Mouse (Mus musculus) cortical plate, adult 2 months (tissue): ENCODE data around the gene Slain2. TPM values are rescaled to one million over a fixed set of nuclear protein-coding genes. Genes with fewer than 3 reads are reported as not detected.
A peak's percentile ranks its signal among the peaks of the same experiment; 100 is the strongest.
"Not testable (repeated sequence)": the region's sequence is repeated elsewhere in the genome, so short reads cannot be mapped to it uniquely, and the experiment has no call there.

Experiments
- H3K27ac ChIP-seq: fragments of 200-500 bp; 2 replicates; pipeline ENCODE4 v1.5.1; 2012; ENCODE audit warnings: low read length, control low read depth, inconsistent platforms; ENCODE audit not compliant: insufficient read depth
- H3K4me1 ChIP-seq: fragments of 200-500 bp; 2 replicates; pipeline ENCODE4 v1.6.1; 2011; ENCODE audit warnings: low read length; ENCODE audit not compliant: control insufficient read depth, insufficient read depth
- H3K4me3 ChIP-seq: fragments of 200-500 bp; 2 replicates; pipeline ENCODE4 v1.5.1; 2011; ENCODE audit warnings: mild to moderate bottlenecking, low read length, control low read depth; ENCODE audit not compliant: insufficient read depth
- CTCF ChIP-seq: fragments of 200-500 bp; IDR thresholded peaks from 2 replicates; pipeline ENCODE4 v1.5.1; 2011; ENCODE audit warnings: mild to moderate bottlenecking, control low read depth, low read length; ENCODE audit not compliant: insufficient read depth; ENCODE audit errors: extremely low read depth
- POLR2A ChIP-seq: fragments of 200-500 bp; IDR thresholded peaks from 2 replicates; pipeline ENCODE4 v1.6.1; 2011; ENCODE audit warnings: mild to moderate bottlenecking, low read length, control low read depth; ENCODE audit not compliant: insufficient read depth; ENCODE audit errors: extremely low read depth
- polyA plus RNA-seq: library from polyadenylated mRNA; depleted of rRNA; stranded (reverse); fragments of >200 nt; gene quantifications from 2 replicates; pipeline ENCODE4 v1.2.3, GENCODE M21; 2012

Gene Slain2
- polyA plus RNA-seq, 1 experiment, result 14.7 TPM

DNA sequence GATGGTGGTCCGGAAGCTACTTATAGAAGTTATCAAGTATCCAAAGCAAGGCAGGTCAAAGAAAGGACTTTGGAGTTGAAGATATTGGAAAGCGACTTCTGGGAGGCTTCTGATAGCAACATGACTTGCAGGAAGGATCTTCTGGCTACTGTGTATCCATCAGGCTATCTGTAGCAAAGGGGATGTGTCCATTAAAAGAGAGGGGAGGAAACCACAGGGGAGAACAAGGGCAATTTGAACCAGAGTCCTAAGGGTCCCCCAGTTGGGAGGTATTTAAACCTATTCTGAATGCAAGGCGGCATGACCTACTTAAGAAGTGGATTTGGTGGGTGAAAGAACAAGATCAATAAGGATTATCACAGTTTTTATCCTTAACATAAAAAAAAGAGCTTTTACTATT, 2.8 kb upstream of the Slain2 start:
- no peak overlapping the region for H3K4me3 ChIP-seq
- H3K4me1 ChIP-seq, result peaks cover 4% of the 10 kb centered on the region
- TF ChIP-seq POLR2A (no peak), CTCF (no peak)
- no peak overlapping the region for H3K27ac ChIP-seq

DNA sequence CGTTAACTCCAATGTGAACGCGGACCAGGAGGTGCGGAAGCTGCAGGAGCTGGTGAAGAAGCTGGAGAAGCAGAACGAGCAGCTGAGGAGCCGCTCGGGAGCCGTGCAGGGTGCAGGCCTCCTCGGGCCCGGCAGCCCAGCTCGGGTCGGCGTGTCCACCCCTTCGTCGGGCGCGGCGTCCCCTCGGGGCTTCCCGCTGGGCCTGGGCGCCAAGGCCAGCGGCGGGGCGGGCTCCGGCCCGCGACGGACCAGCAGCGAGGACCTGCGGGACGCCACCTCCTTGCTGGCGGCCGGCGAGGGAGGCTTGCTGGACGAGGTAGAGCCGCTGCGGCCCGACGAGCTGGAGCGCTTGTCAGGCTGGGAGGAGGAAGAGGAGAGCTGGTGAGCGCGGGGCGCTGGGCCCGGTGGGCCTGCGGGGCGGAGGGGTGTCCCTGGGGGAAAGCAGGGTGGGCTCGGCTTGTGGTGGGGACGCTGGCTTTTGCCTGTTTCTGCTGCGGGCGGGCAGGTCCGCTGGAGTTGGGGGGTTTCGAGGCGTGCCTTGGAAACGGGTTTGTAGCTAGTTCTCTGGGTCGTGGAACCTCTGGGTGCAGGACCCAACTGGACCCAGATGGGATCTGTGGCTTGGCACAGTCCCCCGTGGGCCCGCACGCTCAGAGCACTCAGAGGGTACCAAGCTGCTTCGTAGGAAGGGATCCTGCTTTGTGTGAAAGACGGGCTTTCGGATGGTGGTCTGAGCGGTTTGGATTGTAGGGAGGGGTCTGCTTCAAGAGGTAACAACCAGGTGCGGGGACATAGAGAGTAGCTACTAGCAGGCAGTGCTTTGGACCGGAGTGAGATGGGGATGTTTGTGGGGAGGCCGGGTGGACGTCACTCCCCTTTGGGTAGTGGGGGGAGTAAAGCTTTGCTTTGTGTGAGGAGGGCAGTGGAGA, 793 bp downstream of the Slain2 start:
- Histone ChIP-seq H3K4me3 (peak overlapping the region; percentile 82), H3K4me1 (peaks cover 8% of the 10 kb centered on the region), H3K27ac (peak overlapping the region; percentile 100)
- TF ChIP-seq CTCF (no peak), POLR2A (no peak)

DNA sequence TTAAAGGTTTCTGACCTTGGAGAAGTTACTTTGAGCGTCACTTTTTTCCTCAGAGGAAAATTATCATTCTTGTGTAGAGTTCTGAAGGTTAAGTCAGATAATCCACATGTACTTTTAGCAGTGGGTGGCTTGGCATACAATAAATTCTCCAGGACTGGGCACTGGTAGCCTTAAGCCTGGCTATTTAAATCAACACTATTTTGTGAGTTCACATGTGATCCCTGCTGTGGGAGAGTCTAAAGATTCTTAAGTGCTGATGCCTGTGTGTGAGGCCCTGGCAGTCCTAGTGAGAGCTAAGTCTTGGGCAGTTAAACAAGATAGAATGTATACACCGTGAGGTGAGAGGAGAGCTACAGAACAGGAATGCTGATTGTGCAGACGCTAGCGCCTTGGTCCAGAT, 1.9 kb downstream of the Slain2 start:
- peaks cover 8% of the 10 kb centered on the region for H3K4me1 ChIP-seq
- H3K4me3 ChIP-seq, result peak overlapping the region; percentile 5; the same call in 1 of the 2 replicates
- H3K27ac ChIP-seq, result no peak overlapping the region
- TF ChIP-seq POLR2A (no peak), CTCF (no peak)

DNA sequence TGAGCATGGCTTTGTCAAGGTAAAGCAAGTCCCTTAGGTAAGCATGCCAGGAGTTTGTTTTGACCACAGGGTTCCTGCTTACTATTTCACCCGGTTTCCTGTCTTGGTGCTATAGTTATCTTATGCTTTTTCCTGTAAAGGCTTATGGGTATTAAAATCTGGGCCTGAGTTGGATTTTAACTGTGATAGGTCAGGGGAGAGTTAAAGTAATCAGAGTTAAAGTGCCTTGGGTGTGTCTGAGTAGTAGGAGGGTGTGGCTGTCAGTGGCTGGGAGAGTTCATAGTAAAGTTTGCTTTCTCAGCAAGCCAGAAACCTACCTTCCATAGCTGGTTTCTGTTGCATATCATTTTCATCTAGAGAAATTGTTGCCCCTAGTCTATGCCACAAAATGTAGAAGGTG, 2.7 kb downstream of the Slain2 start:
- no peak for TF ChIP-seq POLR2A
- no peak for TF ChIP-seq CTCF
- Histone ChIP-seq H3K27ac (no peak overlapping the region), H3K4me3 (no peak overlapping the region), H3K4me1 (peaks cover 8% of the 10 kb centered on the region)

DNA sequence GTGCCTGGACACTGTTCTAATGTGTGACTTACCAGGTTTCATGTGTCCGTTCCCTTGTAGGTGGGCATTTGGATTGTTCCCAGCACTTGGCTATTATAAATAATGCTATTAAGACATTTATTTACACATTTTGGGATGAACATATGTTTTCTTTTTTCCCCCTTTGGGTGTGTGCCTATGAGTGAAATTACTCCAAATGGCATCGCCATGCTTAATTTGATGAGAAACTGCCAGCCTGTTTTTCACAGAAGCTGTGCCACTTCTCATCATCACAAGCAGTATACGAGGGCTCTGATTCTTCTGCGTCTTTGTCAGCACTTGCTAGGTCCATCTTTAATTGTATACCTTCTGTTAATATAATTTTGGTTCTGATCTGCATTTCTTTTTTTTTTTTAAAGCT, 6.3 kb downstream of the Slain2 start:
- H3K27ac ChIP-seq, result no peak overlapping the region
- TF ChIP-seq CTCF, result no peak
- TF ChIP-seq POLR2A, result no peak
- no peak overlapping the region for H3K4me3 ChIP-seq
- H3K4me1 ChIP-seq, result peaks cover 11% of the 10 kb centered on the region

DNA sequence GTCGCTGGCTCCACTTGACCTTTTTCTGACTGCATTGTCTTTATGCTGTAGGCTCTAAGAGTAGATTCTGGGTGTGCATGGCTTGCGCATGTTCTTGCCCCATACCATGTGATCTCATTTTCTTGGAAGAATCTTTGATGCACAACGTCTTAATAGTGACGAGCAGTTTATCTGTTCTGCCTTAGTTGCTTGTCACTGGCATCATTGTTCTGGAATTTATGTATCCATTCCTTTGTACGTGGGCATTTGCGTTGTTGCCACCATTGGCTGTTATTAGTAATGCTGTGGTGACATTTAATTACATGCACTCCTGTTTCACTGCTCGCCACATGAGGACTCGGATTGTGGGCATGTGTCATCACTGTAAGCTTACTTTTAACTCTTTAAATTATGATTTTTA, 7.1 kb downstream of the Slain2 start:
- TF ChIP-seq POLR2A (no peak), CTCF (no peak)
- Histone ChIP-seq H3K4me3 (no peak overlapping the region), H3K4me1 (peaks cover 8% of the 10 kb centered on the region), H3K27ac (no peak overlapping the region)

DNA sequence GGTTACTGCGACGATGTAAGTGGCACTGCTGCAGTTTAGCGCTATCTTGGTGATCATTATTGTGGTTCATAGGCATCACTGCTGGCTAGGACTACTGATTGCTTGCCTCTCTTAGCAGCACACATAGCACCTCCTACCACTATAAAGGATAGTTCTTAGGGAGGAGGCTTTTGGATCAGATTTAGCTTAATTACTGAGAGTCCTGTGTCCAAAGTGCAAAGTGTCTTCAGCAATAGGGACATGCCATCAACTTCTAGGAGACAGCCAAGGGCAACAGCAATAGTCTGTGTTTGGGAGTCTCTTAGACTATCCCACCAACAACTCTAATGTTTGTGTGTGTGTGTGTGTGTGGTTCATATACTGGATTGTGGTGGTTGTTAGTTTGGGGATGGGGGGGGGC, 8.7 kb downstream of the Slain2 start:
- no peak overlapping the region for H3K27ac ChIP-seq
- no peak for TF ChIP-seq CTCF
- TF ChIP-seq POLR2A, result no peak
- no peak overlapping the region for H3K4me3 ChIP-seq
- H3K4me1 ChIP-seq, result peaks cover 5% of the 10 kb centered on the region

DNA sequence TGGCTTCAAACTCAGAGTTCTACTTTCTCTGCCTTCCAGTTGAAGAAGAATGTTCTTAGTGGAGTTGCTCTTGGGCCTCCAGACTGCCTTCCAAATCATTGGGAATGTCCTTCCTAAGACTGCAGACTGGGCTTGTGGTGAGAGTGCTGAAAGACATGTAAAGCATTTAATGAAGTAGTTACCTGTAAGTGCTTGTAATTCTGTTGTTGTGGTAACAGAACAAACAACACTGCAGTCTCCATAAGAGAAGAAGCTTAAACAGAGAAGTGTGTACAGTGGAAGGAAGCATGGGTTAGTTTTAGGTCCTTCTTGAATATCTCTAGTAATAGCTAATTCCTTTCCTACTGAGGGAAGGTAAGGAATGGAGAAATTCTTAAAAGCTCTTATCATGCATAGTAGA, 13.0 kb downstream of the Slain2 start:
- Histone ChIP-seq H3K4me1 (peaks cover 6% of the 10 kb centered on the region), H3K27ac (no peak overlapping the region), H3K4me3 (no peak overlapping the region)
- TF ChIP-seq POLR2A, result no peak
- no peak for TF ChIP-seq CTCF

DNA sequence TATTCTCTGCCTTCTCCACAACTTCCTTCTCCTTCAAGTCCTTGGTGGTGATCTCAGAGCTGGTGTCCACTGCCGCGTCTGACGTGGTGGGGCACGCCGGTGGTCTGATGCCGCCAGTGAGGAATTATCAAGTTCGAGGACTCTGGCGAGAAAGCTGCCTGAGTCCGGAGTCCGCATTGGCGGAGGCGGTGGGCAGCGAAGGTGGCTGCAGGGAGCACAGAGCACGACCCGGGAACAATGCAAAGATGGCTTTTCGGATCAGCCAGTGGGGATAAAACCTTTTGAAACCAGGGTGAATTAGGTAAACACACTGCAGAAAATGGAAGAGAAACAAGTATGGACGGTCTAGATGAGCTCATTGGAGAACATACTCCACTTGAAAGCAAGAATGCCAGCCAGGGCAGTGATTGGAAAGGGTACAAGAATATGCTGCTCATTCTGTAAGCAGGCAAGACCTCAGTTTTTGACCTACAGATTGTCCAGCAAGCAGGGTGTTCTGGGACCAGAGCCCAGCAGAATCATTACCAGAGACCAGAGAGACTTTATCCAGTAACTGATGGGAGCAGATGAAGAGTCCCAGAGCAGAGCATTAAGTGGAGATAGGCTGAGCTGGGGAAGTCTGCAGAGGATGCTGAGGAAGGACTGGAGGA, 19.0 kb downstream of the Slain2 start:
- Histone ChIP-seq H3K27ac (no peak overlapping the region), H3K4me1 (peaks cover 1% of the 10 kb centered on the region; the same call in 1 of the 2 replicates), H3K4me3 (no peak overlapping the region)
- no peak for TF ChIP-seq CTCF
- no peak for TF ChIP-seq POLR2A

DNA sequence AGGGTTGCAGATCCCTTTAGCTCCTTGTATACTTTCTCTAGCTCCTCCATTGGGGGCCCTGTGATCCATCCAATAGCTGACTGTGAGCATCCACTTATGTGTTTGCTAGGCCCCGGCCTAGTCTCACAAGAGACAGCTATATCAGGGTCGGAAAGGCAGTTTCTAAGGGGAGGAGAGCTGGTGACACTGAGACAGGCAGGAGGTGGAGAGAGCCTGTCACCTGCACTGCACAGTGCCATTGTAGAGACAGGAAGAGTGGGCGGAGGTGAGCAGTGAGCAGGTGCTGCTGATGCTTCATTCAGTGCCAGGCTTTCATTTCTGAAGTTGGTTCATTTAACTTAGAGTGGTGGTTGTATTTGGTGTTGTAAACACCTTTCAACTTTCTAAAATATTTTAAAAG, 24.3 kb downstream of the Slain2 start:
- not testable (repeated sequence) for H3K27ac ChIP-seq, H3K4me1 ChIP-seq, H3K4me3 ChIP-seq
